Mouse (Mus musculus) kidney, postnatal 14 days (tissue): Measurements from ENCODE around the gene Arhgap27.
"Not testable (repeated sequence)": the region's sequence is repeated elsewhere in the genome, so short reads cannot be mapped to it uniquely, and the experiment has no call there.

Experiments
- DNase-seq: peaks from one replicate; pipeline ENCODE4 v3.0.0; 2022; ENCODE audit warnings: mixed read lengths

Arhgap27 gene

GRCm38 (mm10) chr11:103363214-103364148, at the start of gene Arhgap27:
Arhgap27 (minus strand) TSS chr11:103363692.
- peak; percentile 90 for DNase-seq

GRCm38 (mm10) chr11:103412950-103413423, 49.5 kb upstream of the Arhgap27 start:
- DNase-seq: no peak

GRCm38 (mm10) chr11:103411981-103412949, 48.8 kb upstream of the Arhgap27 start, which contains the start of gene Plekhm1:
Plekhm1 (minus strand) TSS chr11:103412687.
- DNase-seq: peak; percentile 98

- no peak for DNase-seq
These were observed 47.8 kb upstream of the Arhgap27 start for GRCm38 (mm10) chr11:103411301-103411700.

GRCm38 (mm10) chr11:103408880-103409279, 45.4 kb upstream of the Arhgap27 start:
- no peak for DNase-seq

GRCm38 (mm10) chr11:103407136-103407535, 43.6 kb upstream of the Arhgap27 start:
- not testable (repeated sequence) for DNase-seq

- DNase-seq: peak; percentile 88
These were observed 43.1 kb upstream of the Arhgap27 start for GRCm38 (mm10) chr11:103406551-103406950.

- no peak for DNase-seq
These were observed 42.3 kb upstream of the Arhgap27 start for GRCm38 (mm10) chr11:103405814-103406213.

- DNase-seq: no peak
These were observed 41.1 kb upstream of the Arhgap27 start for GRCm38 (mm10) chr11:103404618-103405017.

- peak; percentile 61 for DNase-seq
These were observed 40.3 kb upstream of the Arhgap27 start for GRCm38 (mm10) chr11:103403776-103404175.

- DNase-seq: no peak
These were observed 39.2 kb upstream of the Arhgap27 start for GRCm38 (mm10) chr11:103402738-103403137.

- peak; percentile 77 for DNase-seq
These were observed 38.7 kb upstream of the Arhgap27 start for GRCm38 (mm10) chr11:103402198-103402597.

GRCm38 (mm10) chr11:103399986-103400385, 36.5 kb upstream of the Arhgap27 start:
- no peak for DNase-seq

- peak; percentile 41 for DNase-seq
These were observed 35.6 kb upstream of the Arhgap27 start for GRCm38 (mm10) chr11:103399050-103399449.

- peak; percentile 11 for DNase-seq
These were observed 33.2 kb upstream of the Arhgap27 start for GRCm38 (mm10) chr11:103396682-103397081.

- no peak for DNase-seq
These were observed 32.7 kb upstream of the Arhgap27 start for GRCm38 (mm10) chr11:103396236-103396635.

GRCm38 (mm10) chr11:103394604-103395003, 31.1 kb upstream of the Arhgap27 start:
- DNase-seq: no peak

GRCm38 (mm10) chr11:103394025-103394424, 30.5 kb upstream of the Arhgap27 start:
- DNase-seq: no peak

GRCm38 (mm10) chr11:103387870-103388526, 24.5 kb upstream of the Arhgap27 start:
- no peak for DNase-seq

GRCm38 (mm10) chr11:103386827-103387226, 23.3 kb upstream of the Arhgap27 start:
- no peak for DNase-seq

- DNase-seq: peak; percentile 78
These were observed 18.6 kb upstream of the Arhgap27 start for GRCm38 (mm10) chr11:103381956-103382613.

- DNase-seq: no peak
These were observed 18.0 kb upstream of the Arhgap27 start for GRCm38 (mm10) chr11:103381505-103381904.
